Mouse (Mus musculus) Muller cell, postnatal 12 days (primary cell): ENCODE data around the gene Serinc5.

ENCODE experiments used
- DNase-seq: peaks from one replicate; pipeline ENCODE4 v3.0.0-alpha.2; 2015; ENCODE audit errors: inconsistent ontology term

Gene Serinc5

DNA sequence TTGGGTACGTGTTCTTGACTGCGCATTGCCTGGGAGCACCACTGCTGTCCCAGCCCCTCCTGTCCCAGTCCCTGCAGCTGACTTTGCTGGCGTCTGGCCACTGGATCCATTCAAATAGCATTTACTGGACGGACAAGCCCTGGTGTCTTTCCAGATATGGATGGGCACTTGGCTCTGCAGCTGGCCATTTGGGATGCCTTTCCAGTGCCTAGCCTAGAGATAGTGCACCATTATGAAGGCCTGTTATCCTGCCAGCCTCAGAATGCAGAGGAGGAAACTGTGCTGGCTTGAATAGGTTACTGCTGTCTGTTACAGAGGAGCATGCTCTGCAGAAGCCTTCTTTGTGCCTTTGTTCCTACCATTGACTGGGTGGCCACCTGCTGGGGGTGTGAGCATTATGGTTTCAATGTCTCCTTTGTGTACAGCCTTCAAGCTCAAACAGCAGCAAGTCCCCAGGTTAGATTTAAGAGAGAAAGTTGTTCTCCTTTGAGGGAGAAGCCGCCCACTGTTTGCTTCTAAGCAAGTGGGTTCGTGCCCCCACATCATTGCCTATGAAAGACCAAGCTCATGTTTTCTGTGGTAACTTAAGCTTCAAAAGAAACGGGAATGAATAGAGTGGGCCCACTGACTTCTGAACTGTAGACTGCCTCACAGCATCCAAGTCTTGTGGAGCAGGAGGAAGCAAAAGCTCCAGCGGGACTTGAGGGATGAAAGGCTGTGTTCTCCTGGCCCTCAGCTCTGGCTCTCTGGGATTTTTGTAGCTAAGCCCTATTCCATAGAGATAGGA is 92.5 kb downstream of the Serinc5 start:
- DNase-seq: peak; percentile 70

DNA sequence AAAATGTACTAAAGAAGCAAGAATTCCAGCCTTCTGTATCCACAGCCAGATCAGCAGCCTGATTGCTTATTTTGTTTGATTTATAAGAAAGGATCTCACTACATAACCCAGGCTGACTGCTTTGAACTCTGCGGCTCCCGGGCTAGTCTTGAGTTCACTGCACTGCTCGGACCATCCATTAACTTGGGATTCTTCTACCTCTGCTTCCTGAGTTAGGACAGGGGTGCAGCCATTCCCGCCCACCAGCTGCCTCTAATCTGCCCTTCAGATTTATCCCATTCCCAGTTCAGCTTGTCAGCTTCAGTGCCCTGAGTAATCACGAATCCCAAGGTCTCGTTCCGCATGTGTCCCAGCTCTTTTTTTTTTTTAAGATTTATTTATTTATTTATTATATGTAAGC is 93.3 kb downstream of the Serinc5 start:
- no peak for DNase-seq

DNA sequence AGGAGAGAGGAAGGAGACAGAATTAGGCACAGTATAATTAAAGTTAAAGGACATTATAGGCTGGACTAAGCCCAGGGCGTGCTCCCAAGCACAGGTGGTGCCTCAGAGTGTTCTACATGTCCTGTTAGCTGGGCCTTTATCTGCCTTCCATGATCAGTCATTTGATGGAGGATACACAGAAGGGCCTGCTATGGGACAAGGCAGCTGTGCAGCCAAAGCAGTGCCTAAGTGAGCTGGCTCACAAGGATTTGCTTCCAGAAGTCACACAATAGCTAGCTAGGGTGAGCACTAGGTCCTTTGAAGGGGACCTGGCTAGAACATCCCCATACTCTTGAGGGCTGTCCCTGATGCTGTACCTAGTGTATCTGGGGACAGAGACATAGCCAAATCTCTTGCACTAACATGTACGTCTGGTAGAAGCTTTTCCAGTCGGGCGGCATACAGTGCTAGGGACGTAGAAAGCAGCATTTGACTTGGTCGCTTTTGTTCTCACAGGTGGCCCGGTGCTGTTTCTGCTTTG is 94.2 kb downstream of the Serinc5 start:
- no peak for DNase-seq

DNA sequence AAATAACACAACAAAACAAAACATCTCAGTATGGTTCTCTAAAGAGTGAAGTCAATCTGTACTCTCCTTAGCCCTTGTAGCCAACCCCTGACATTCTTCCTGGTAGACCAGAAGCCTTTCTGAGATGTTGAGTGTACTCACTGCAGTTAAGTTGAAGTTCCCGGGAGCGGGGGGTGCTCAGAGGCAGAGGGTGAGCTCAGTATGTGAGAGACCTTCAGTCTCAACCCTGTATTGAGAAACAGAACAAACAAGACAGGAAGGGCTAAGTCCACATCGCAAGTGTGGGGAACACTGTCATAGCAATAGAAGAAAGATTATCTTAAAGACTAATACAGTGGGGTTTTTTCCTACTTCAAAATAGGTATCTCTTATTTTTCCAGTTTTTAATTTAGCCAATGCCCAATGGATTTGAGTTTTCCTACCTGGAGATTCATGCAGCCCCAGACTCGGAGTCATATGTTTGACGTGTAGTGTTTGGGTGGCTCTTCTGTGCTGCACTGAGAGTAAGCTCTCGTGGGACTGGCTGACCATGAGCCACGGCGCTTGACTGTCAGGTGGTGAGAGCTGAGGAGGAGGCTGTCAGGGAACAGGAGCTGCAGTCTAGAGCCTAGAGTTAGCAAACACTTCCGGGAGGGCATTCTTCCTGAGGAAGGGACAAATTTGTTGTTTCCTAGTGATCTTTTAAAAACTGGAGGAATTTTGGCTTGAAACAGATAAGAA is 95.6 kb downstream of the Serinc5 start:
- no peak for DNase-seq

DNA sequence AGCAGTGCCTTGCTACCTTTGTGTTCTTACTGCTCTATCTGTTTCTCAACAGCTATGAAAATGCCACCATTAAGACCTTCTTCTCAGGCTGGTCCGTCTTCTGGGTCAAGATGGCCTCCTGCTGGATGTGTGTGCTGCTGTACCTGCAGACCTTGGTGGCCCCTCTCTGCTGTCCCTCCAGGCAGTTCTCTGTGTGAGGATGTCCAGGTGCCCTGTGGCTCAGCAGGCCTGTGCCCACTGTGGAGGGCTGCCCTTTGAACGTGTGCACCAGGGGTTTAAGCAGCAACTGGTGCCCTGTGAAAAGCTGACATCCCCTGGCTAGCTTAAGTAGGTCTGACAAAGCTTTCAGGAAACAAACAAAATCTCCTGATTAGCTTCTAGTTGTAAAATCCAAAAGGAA is 97.0 kb downstream of the Serinc5 start:
- DNase-seq: no peak

DNA sequence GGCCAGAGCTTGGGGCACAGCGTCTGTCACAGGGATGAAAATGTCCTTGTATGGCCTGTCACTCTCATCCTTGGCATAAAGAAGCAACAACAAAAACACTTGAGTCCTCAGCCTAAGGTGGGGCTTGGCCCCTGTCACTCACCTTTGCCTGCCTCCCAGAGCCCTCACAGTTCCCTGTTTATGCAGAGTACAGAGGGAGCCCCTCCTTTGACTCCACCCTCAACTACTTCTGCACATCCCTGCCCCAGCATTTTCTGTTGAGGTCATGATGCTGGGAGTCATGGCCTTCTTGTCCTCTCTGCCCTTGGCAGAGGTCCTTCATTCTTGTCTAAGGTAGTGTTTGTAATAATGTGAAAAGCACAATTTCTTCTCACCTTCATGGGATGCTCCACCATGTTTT is 97.6 kb downstream of the Serinc5 start:
- no peak for DNase-seq

DNA sequence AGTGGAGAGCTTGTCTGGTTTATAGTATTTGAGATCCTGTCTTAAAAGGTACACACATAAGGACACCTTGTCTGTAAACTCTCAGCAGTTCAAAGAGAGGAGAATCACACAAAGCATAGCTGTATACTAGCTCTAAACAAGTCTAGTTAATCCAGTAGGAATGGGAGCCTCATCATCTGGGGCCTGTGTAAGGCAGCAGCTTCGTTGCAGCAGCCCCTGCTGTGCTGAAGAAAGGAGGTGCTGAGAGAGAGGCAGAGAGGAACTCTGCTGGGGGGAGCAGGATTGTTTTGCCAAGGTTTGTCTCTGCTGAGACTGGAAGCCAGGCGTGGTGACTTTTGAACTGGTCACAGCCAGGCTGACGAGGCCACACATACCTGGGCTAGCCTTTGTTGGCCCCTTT is 98.6 kb downstream of the Serinc5 start:
- DNase-seq: no peak

DNA sequence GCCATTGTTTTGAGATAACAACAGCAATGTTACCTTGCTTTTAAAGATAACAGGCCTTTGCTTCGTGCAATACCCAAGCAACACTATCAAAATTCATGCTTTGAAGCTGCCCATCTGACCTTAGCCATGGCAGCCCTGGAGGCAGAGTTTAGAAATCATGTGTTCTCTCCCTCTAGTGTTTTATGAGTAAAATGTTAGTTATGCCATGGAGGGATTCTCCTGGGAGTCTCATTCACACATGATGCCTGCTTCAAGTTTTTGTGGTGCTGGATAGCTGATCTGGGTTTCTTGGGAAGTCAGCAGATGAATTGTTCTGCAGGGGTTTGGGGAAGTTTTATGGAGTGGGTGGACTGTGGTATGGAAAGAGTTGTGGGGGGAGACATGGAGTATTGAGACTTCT is 99.5 kb downstream of the Serinc5 start:
- DNase-seq: no peak

DNA sequence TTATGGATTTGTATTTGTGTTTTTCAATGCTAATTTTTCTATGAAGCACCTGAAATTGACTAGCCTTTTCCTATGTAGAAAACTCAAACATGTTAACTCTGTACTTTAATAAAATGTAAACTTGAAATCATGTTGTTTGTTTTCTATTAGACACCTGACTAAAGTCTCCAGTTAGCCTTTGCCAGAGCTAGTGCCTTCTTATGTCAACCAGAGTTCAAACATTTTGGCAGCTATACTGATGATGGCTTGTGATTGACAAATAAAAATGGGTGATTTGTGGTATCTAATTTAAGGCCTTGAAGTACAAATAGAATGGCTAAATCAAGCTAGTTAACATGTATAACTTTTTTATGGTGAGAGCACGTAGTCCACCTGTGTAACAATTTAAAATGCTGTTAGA is 100.9 kb downstream of the Serinc5 start:
- DNase-seq: no peak

DNA sequence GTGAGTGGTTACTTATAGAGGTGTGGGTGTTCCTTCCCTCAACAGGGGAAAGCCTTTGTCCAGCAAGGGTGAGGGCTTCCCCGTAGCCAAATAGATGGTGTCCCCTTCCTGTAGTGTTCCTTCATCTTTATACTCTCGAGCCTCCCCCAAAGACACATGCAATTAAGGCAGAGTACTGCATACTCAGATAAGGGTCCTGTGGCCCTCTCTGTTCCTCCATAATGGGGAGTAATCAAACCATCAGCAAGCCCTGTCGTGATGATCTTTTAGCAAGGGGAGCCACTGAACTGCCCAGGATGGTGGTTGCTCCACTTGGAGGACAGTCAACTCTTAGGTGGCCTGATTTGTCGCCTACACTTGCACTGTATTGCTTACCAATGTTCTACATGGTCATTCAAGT is 101.7 kb downstream of the Serinc5 start:
- no peak for DNase-seq

DNA sequence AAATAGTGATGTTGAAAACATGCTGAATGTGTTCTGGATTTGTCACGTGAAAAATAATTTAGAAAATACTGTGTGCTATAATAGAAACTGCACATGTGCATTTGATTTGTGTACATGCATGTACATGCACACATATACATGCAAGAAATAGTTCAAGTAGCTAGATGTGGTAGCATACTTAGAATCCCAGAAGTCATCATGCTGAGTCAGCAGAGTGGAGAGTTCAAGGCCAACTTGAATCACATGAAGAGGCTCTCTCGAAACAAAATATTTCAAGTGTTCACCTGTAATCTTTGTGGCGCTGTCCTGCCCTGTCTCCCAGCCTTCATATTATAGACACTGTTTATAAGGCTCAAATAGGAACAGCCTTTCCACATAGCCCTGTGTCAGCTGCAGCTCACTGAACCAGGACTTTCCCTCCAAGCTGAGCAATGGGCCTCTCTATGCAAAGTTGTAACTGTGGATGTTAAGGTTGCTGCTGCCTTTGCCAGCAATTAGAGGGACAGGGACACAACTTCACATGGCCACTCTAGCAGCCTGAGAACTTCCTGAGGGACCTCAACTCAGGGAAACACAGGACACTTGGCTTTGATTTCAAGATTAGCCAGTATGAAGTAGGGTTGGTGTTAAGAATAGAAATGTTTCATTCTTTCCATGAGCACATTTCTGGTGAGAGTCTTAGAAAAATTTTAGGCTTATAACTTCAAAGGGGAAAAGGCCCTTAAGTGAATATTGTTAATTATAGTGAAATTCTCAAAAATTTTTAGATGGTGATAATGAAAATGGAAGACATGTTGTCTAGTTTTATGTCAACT is 107.2 kb downstream of the Serinc5 start:
- DNase-seq: no peak

DNA sequence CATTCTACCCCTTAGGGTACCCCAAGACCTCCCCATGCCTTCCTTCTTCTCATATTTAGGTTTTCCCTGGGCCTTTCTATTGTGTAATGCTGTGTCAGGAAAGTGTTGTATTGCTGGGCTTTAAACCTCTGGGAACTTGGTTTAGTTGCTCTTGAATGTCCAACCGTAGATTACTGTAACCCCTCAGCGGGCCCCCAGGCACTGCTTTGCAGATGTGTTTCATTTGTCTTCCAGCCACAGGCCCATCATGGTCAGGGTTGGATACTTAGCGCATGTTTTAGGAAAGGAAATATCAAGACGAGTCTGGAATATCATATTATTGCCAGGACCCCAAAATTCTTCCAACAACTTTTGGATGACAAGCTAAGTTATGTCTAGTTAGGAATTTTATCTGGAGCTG is 110.1 kb downstream of the Serinc5 start:
- DNase-seq: no peak

DNA sequence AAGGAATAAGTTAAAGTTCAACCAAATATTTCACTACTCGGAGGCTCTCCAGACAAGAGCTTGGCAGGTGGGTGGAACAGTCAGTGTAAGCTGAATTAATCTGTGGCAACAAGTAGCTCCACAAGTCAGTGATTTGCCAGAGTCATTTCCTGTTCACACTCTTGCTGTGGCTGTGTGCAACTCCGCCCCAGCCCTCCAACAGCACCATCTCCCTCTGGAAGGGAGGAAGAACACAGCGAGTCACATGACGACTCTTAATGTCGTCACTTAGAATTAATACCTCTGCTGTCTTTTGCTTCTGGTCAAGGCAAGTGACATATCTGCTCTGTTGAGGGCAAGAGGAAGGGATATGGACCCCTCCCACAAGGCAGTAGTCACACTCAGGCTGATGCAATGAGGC is 111.5 kb downstream of the Serinc5 start:
- no peak for DNase-seq

DNA sequence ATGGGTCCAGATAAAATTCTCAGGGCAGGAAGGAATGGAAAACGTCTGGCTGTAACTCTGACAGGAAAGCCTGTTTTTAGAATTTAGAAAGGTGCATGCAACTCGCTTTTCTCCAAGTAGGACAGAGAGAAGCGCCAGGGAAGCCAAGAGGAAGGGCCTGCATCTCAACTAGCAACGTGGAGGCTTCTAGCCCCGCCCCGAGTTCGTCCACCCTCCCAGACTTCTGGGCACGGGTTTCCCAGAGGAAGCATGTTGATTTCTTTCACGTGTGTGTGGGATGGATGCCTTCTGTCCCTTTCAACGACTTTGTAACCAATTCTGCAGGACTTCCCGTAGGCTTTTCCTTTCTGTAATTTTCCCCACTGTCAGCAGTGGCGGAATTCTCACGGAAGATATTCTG is 118.9 kb downstream of the Serinc5 start:
- DNase-seq: no peak

DNA sequence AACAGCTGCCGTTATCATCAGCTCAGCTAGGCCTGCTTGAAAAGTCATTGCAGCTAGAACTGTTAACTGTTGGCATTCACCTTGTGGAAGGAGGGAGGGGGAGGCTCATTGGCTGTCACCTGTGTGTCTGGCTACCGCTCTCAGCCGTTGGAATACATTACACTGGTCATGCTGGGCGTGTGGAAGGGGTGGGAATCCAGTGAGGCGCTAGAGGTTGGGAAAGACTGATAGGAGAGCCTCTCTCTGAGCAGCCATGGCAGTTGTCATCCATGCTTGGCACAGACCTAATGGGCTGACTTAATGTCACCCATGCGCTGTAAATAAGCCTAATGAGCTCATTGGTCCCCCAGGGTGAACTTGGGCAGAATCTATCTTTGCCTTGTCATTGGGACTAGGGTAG is 120.9 kb downstream of the Serinc5 start:
- no peak for DNase-seq

DNA sequence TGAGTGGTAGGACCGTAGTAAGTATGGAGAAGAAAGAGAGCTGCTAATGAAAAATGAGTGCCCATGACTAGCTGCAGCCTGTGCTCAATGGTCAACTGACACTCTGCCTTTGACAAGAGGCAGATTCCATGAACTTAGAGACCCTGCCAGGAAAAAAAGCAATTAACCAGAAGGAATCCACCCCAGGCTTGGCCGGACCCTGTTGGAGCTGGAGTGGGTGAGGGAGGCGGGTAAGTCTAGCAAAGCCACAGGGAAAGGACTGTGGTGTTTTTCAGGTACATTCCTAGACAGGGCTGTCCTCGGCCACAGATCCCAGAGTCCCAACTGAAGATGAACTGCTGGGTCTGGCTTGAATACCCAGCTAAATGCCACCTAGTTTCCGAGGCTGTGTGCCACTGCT is 121.9 kb downstream of the Serinc5 start:
- peak; percentile 86 for DNase-seq

DNA sequence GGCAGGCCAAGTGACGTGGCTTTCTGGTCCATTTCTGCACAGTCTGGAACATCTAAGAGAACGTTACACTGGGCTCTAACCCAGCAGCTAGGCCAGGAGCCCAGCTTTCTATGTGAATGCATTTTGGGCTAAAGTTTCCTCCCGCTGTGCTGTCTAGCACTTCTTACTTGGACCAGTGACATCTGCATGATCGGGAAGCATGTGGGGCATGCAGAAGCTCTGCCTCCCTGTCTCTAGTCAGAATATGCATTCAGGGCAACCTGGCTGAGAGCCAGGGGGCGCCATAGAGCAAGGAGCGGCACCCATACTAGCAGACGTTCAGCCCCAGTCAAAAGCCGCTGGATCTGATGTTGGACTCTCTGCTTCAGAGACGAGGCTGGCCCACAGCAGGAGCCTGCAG is 122.4 kb downstream of the Serinc5 start:
- DNase-seq: no peak

DNA sequence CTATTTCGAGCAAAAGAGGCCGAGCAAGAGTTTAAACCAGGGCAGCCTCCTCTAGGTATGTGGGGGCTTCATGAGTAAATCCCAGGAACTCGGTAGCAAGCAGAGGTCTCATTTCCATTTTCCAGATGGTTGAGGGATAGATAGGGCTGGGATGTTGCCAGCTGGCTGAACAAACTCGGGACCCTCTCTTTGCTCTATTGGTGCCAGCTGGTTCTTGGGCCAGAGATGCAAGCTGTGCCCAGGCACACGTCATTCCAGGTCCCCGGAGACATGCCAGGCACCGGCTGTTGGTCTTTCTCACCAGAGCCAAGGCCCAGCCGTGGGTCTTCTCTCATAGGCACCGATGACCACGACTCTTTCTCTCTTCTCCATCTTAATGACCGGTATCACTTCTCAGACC is 122.8 kb downstream of the Serinc5 start:
- DNase-seq: peak; percentile 36

DNA sequence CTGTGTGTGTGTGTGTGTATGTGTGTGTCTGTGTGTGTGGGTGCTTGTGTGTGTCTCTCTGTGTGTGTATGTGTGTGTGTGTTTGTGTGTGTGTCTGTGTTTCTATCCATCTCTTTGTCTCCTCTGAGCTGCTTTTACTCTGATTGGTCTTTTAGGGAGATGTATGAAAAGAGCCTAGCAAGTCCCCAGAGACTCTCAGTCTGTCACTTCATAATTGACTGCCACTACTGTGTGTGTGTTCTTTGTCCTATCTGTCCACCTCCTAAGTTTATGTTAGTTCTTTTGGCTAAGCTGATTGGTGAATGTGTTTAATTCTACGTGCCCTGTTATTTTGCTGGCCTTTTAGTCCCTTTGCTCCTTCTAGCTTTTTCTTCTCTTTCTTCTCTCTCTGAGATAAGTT is 124.8 kb downstream of the Serinc5 start:
- no peak for DNase-seq

DNA sequence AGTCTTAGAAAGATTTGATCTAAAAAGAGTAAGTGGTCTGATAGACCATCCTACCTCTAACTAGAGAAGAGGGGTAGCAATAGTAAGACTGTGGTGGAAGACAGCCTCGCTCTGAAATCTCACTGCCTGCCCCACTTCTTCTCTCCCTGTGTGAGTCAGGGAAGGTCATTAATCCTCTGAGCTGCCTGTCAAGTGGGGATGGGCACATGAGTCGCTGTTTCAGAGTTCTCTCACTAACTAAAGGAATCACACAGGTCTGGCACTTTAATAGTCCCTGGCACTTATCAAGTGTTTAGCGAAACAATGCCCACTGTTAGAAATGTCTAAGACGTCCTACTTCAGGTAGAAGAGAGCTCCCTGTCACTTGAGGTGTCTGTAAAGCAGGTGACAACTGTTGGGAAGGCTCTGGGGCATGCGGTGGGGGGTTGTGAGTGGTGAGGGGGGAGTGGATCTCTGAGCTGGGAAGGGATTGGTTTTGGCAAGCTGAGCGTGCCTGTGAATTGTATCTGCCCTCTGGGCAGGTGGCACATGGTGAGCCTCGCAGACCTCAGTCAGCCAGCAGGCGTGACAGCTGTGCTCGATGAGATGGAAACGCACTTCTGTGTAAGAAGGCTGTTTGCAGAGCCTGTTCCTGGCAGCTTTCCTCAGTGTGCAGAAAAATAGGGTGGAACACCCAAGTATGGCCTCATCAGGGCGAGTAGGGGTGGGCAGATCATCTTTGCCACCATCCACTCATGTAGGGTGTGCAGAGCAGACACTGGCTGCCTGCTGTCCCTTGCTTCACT is 125.8 kb downstream of the Serinc5 start:
- peak; percentile 59 for DNase-seq

DNA sequence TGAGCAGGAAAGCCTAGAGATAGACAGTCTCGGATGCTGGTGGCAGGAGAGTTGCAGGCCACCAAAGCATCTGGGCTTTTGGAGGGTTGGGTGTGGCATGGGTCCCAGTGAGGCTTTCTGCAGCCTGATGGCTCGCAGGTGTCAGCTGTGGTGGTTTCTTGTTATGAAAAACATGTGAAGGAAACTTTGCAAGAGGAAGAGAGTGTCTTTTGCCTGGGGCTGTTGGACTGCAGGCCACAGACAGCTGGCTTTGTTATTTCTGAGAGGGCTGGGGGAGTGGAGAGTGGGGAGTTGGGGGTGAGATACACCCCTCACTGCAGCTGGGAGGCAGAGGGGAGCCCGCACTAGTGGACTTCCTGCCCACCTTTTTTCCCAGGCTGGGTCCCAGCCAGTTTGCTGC is 127.9 kb downstream of the Serinc5 start:
- no peak for DNase-seq

DNA sequence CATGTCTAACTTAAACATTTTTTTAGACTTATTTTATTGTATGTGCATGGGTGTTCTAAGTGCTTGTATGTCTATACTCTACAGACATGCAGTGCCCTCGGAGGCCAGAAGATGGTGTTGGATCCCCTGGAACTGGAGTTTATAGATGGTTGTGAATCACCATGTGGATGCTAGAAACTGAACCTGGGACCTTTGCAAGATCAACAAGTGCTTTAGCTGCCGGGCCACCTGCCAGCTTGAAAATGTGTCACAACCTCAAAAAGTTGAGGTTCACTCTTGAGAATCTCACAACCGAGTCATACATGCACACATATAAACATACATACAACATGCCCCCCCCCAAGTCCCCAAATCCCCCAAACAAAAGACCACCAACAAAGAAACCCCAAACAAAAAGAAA is 129.0 kb downstream of the Serinc5 start:
- no peak for DNase-seq
